Mouse (Mus musculus) myocyte (in vitro differentiated cells): ENCODE measurements around the gene Fmn2.

Experiments used
- POLR2AphosphoS2 ChIP-seq: IDR thresholded peaks from one replicate; pipeline ENCODE4 v1.6.1; 2011; ENCODE audit warnings: low read depth, control low read depth; ENCODE audit not compliant: insufficient read length
- SRF ChIP-seq: IDR thresholded peaks from one replicate; pipeline ENCODE4 v1.6.1; 2011; ENCODE audit warnings: low read depth; ENCODE audit not compliant: control insufficient read depth, insufficient read length
- USF1 ChIP-seq: IDR thresholded peaks from one replicate; pipeline ENCODE4 v1.6.1; 2011; ENCODE audit warnings: low read depth, mild to moderate bottlenecking, control low read depth, moderate library complexity

- TF ChIP-seq USF1 (no peak), POLR2AphosphoS2 (no peak), SRF (no peak)
These were observed at the start of gene Fmn2 for GRCm38 (mm10) chr1:174501661-174502030.
